Mouse (Mus musculus): ENCODE measurements around the gene Mdm1.
"Not testable (repeated sequence)": the region's sequence is repeated elsewhere in the genome, so short reads cannot be mapped to it uniquely, and the experiment has no call there.

Gene Mdm1

DNA sequence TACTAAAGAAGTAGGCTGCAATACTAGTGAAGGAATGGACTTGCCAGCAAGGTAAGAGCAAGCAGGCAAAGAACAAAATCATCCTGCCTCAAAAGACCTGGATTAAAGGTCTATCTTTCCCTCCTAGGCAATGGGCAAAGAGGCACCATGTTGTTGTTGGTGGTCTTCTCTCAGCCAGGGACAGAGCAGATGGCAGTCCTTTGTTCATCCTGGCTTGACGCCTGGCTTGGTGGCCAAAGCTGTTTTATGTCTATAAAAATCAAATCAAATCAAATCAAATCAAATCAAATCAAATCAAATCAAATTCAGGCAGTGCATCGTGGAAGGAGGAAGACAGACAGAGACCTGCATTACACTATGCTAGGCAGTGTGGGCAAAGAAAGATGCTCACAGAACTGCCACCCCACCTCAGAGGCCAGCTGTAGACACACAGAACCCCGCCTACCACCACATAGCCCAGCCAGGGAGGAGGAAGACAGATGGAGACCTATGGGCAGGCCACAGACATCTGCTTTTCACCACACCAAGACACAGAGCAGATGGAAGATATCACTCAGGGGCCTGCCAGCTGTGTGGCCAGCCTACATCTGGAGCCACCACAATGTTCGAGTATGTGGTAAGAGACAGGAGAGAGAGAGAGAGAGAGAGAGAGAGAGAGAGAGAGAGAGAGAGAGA, 74.2 kb downstream of the Mdm1 start:
- not testable (repeated sequence) for DNase-seq (ENCODE audit: low read depth, low spot score)

Data from mesoderm, embryonic 11.5 days (tissue).